Mouse (Mus musculus): ENCODE measurements around the gene Rab11fip4.

GRCm38 (mm10) chr11:79707084-79707483 lies 116.1 kb downstream of the Rab11fip4 start:
- no peak for TF ChIP-seq ZNF384 (IDR thresholded peaks at IDR 0.05; ENCODE audit: low read depth, low read length)
- TF ChIP-seq ZC3H11A (IDR thresholded peaks at IDR 0.05; ENCODE audit: borderline replicate concordance, low read depth, low read length), result no peak
- no peak for TF ChIP-seq CHD2 (IDR thresholded peaks at IDR 0.05; ENCODE audit: low read depth, low read length)
- TF ChIP-seq HCFC1 (IDR thresholded peaks at IDR 0.05; ENCODE audit: borderline replicate concordance, insufficient read depth, low read length), result no peak

All from ES-E14 (cell line).